Mouse (Mus musculus) monocyte, adult 5-6 weeks (primary cell): ENCODE results near the gene Scrn2. TPM values are rescaled to one million over a fixed set of nuclear protein-coding genes. Genes with fewer than 3 reads are reported as not detected.

Experiments used
- total RNA-seq: library from RNA; stranded (forward); fragments of 200-1000, 200-491, 200-594 nt; gene quantifications from 3 replicates; pipeline ENCODE4 v1.2.3, GENCODE M21; 2017

Gene Scrn2
- total RNA-seq, 1 experiment from 2014 or later = 2.9 TPM

Other genes starting within 250 kb of the Scrn2 start
- gene Cbx1, start 240.8 kb upstream of the Scrn2 start, total RNA-seq = 31.6 to 66.7 TPM (median 54.0 TPM) in 3 replicates
- 56.7 to 65.5 TPM (median 62.2 TPM) in 3 replicates for gene Nfe2l1, start 200.0 kb upstream of the Scrn2 start, total RNA-seq
- 0.48 TPM in 1 of 3 replicates, not detected in the others for gene Copz2, start 180.1 kb upstream of the Scrn2 start, total RNA-seq
- gene Cdk5rap3, start 113.4 kb upstream of the Scrn2 start, total RNA-seq = 38.4 to 51.0 TPM (median 44.6 TPM) in 3 replicates
- 0.29 TPM in 1 of 3 replicates, not detected in the others for gene Prr15l, start 101.8 kb upstream of the Scrn2 start, total RNA-seq
- 18.3 to 23.7 TPM (median 20.6 TPM) in 3 replicates for gene Pnpo, start 86.0 kb upstream of the Scrn2 start, total RNA-seq
- gene Sp2, start 47.0 kb upstream of the Scrn2 start, total RNA-seq = 4.2 to 7.6 TPM (median 7.1 TPM) in 3 replicates
- not detected in 3 replicates for gene Sp6, start 16.5 kb upstream of the Scrn2 start, total RNA-seq
- not detected in 3 replicates for gene Lrrc46, start 11.5 kb downstream of the Scrn2 start, total RNA-seq
- gene Mrpl10, start 11.6 kb downstream of the Scrn2 start, total RNA-seq = 12.3 to 17.5 TPM (median 13.4 TPM) in 3 replicates
- 10.0 to 13.1 TPM (median 11.3 TPM) in 3 replicates for gene Osbpl7, start 20.7 kb downstream of the Scrn2 start, total RNA-seq
- gene Tbx21, start 85.4 kb downstream of the Scrn2 start, total RNA-seq = 25.3 to 119 TPM (median 30.9 TPM) in 3 replicates
- 23.2 to 34.3 TPM (median 24.7 TPM) in 3 replicates for gene Tbkbp1, start 121.6 kb downstream of the Scrn2 start, total RNA-seq
- 192 to 282 TPM (median 240 TPM) in 3 replicates for gene Kpnb1, start 157.9 kb downstream of the Scrn2 start, total RNA-seq